Mouse (Mus musculus): ENCODE results near the gene Arf6.
"Not testable (repeated sequence)": the region's sequence is repeated elsewhere in the genome, so short reads cannot be mapped to it uniquely, and the experiment has no call there.

The Arf6 gene

DNA sequence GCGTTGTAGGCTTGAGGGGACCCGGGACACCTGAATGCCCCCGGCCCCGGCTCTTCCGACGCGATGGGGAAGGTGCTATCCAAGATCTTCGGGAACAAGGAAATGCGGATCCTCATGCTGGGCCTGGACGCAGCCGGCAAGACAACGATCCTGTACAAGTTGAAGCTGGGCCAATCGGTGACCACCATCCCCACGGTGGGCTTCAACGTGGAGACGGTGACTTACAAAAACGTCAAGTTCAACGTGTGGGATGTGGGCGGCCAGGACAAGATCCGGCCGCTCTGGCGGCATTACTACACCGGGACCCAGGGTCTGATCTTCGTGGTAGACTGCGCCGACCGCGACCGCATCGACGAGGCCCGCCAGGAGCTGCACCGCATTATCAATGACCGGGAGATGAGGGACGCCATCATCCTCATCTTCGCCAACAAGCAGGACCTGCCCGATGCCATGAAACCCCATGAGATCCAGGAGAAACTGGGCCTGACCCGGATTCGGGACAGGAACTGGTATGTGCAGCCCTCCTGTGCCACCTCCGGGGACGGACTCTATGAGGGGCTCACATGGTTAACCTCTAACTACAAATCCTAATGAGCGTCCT is 881 bp downstream of the Arf6 start:
- CTCF ChIA-PET, result no interaction called here

DNA sequence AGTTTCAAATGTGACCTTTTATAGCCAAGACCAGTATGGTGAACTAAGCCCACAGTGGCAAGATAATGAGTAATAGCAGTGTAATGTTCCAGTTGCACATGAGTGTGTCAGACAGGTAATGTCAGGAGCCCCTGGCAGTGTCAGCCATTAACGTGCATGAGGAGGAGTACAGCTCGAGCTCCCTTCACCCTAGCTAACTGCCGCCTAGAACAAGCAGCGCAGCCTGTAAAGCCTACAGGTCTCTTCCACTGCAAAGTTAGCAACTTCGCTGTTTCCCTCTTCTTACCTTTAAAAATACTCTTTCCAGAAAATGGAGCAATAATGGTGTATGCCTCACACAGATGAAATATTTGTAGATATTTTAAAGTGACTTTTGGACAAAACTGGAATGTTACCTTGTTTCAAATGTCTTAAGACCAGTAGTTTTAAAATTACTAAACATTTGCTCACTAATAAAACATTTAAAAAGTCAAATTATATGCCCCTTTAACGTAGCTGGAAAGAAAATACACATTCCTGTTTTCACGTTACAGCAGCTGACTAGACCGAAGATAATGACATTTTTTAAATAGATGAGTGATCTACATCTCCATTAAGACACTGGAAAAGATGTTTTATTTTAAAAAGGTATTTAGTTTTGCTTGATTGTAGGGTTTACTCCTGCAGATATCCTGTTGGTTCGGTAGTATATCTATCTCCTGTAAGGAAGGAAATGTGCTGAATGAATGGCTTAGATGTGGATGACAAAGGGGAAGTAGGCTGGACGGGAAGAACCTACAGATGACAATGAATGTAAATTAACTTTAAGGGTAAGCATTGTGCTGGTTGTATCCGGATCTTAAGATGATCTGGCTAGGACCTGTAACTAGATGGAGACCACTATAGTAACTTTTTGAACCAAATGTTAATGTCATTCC is 2.2 kb downstream of the Arf6 start:
- CTCF ChIA-PET, result interaction anchor here (0.7 kb wide), 1 partner anchor 142 kb away, joined by 10 read pairs; no protein-coding TSS in a partner anchor

DNA sequence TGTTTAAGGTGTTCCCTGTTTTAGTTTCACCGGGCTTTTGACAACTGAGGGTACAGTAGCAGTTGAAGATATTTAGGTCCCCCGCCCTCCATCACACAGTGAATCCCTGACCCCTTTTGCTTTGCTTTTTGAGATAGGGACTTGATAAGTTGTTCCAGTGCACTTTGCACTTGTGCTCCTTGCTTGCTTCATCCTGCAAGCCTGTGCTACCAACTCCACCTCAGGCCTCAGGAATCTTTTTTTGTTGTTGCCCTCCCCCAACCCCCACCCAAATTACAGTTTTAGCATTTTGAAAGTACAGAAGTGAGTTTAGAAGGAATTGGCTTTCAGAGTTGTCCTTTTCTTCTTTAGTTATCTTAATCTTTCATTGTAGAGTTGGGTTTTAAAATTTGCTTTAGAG is 4.2 kb downstream of the Arf6 start:
- CTCF ChIA-PET, result no interaction called here

DNA sequence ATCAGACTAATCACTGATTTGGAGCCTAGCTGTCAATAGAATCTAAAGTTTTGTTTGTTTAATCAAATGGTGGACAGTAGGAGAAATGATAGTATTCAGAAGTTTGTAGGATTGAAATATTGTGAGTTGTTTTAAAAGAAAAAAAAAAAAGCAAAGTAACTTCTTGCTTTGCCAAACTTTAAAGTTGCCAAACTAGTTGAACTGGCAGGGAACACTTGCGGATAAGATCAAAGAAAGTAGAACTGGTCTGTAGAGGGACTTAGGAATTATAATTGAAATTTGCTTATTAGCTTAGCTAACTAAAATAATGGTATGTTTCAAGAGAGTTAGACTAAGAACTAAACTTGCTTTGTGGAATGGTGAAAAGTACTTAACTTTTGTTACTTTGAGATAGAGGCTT is 5.2 kb downstream of the Arf6 start:
- CTCF ChIA-PET, result interaction anchor here (0.7 kb wide), 3 partner anchors 8 to 614 kb away, joined by 3 to 5 read pairs (median 4); no protein-coding TSS in a partner anchor

DNA sequence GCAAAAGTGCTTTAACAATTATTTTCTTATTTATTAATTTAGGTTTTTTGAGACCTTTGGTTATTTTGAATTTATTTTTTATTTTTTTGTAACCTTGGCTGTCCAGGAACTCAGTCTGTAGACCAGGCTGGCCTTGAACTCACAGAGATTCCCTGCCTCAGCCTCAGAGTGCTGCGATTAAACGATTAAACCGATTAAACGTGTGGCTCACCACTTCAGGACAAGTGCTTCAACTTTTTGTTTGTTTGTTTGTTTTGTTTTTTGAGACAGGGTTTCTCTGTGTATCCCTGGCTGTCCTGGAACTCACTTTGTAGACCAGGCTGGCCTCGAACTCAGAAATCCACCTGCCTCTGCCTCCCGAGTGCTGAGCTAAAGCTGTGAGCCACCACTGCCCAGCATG is 5.7 kb downstream of the Arf6 start:
- CTCF ChIA-PET, result not testable (repeated sequence)

DNA sequence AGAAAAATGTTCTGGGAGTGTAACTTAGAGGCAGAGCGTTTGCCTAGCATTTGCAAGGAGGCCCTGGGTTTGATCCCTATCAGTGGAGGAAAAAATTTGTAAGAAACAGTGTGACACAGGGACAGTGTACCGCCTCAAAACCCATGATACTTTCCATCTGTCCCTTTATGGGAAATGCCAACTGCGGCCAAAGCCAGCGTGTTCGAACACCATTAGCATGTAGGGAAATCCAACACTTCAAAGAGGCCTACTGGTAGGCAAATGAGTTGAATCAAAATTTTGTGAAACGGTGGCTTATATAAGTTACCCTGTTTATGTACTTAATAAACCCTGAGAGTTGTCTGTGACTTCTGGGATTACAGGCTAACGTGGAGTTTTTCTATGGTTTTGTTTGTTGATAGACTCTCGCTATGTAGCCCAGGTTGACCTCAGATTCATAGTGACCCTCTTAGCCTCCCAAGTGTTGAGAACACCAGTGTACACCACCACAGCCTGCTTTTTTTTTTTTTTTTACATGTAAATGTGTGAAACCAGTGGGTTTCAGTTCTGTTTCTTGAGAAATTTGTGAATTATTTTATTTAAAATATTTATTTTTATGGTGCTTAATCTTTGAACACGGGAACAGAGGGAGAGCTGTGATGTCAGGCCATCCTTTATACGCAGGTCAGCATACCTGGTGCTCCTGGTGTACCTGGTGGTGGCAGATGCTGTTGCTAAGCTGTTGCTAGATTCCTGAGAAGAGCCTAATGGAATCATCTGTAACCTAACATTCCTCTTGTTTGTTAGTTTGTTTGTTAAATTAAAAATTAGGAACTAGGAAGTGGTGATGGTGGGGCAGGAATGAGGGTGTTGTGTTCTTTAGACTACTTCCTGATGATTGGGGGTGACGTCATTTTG is 6.9 kb downstream of the Arf6 start:
- CTCF ChIA-PET, result no interaction called here

DNA sequence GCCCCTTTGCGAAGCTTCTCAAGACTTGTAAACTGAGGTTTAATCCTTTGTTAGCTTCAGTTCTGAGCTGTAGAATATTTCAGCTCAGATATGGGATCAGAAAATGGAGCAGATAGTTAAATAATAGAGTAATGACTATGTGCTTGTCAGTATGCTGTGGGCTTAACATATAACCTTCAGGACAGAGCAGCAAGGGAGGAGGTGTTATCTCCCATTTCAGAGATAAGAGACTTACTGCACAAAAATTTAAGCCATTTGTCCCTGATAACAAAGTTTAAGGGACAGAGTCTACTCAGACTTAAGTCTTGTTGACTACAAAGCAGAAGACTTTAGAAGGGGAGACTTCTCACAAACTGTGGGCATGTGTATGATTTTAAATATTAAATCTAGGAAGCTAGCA is 10.9 kb downstream of the Arf6 start:
- CTCF ChIA-PET, result no interaction called here

DNA sequence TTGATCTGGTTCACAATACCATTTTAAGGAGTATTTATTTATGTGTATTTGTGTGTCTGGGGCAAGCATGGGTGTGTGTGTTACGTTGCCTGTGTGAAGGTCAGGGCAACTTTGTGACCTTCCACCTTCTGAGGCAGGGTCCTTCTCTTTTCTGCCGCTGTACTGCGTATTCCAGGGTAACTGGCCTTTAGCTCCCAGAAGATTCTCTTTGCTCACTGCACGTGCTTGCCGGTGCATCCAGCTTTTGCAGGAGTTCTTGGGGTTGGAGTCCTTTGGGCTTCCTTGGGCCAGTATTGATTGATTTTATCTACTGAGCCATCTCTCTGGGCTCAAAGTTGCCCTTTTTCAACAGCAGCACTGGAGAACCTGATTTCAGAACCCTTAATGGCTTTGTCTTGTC is 12.7 kb downstream of the Arf6 start:
- CTCF ChIA-PET, result no interaction called here

DNA sequence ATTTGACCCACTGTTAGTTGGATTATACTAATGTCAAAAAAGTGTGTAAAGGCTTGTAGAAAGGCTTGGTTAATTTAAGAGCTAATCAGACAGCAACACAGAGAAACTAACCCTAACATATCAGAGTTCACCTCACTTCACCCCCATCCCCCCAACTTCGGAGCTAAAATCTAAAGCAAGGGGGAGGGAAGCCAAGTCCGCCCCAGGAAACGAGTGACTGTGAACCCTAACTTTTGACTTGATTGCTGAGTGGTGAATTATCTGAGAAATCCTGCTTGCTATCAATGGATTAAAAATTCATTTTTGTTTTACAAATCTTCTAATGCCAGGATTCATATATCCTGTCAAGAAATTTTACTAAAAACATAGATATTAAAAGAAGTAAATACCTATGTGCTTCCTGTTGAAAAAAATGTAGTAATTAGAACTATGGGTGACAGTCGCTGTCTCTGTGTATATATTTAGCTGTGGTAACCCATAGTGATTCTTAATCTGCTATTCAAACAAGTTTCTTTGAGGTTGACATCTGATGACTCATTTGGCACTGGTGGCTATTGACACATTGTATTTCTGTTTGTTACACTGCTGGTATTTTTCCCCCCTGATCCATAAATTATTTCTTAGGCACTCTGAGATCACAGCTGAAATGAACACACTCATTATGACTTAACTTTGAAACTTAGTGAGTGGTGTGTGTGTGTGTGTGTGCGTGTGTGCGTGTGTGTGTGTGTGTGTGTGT is 13.8 kb downstream of the Arf6 start:
- CTCF ChIA-PET, result interaction anchor here (0.6 to 2.0 kb wide), 6 partner anchors 9 to 89 kb away, joined by 3 to 14 read pairs (median 10); no protein-coding TSS in a partner anchor

DNA sequence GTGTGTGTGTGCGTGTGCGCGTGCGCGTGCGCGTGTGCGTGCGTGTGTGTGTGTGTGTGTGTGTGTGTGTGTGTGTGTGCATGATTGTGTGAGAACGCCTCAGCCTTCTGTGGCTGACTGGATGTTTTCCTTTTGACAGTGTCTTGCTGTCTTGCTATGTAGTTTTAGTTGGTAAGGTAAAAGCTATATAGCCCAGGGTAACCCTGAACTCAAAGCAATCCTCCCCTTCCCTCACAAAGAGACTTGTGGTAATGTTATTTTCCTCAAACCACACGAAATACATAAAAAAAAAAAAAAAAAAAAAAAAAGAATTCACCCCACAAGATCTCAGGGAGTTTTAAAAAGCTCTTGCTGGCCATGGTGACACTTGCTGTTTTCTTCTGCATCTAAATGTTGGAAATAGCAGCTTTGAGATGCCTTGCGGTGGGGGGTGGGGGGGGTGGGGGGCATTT is 14.4 kb downstream of the Arf6 start:
- CTCF ChIA-PET, result interaction anchor here (0.6 to 2.0 kb wide), 5 partner anchors 11 to 225 kb away, joined by 3 to 14 read pairs (median 10); no protein-coding TSS in a partner anchor

DNA sequence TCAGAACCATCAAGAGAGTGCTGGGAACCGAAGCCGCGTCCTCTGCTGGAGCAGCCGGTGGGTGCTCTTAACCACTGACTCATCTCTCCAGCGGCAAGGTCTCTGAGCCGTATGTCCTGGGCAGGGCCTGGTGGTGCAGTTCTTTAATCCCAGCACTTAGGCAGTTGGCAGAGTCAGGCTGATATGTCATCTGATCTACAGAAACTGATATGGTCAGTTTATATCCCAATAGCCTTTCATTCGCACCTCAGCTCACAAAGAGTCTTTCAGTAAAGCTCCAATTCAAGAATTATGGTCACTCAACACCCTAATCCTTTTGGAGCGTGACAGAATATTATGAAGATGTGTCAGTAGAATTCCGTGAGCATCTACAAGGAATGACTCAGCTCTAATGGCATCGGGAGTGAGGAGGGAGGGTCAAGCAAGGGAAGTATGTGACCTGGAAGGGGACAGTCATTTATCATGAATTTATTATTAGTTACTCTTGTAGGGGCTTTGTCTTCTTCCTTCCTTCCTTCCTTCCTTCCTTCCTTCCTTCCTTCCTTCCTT is 16.4 kb downstream of the Arf6 start:
- CTCF ChIA-PET, result no interaction called here

DNA sequence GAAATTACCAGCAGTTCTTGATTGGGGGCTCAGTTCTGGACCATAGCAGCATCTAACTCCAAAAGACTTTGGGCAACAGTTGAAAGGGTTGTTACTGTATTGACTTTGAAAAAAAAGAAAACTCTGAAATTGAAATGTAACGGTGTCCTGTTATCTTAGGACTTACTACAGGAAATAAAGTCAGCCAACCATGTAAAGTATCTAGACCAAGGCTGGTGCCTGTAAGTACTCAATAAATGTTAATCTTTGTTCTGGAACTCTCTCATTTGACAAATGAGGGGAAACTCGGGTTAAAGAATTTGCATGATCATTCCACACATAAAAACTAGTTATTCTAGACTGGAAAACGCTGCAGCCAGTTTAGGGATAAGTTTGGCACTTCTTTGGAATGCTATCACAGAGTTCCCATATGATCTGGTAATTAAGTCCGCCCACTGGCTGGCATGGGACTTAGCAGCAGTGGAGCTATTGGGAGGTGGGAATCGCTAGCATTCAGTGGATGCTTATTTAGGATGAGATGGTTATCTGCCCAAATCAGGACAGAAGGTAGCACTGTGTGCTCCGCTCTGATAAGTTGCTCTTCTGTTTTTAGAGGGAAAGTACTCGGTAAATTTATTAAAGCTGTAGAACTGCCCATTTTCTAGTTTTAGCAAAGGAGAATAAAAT is 17.5 kb downstream of the Arf6 start:
- CTCF ChIA-PET, result interaction anchor here (0.6 kb wide), 2 partner anchors 47 to 57 kb away, joined by 3 to 27 read pairs; no protein-coding TSS in a partner anchor

DNA sequence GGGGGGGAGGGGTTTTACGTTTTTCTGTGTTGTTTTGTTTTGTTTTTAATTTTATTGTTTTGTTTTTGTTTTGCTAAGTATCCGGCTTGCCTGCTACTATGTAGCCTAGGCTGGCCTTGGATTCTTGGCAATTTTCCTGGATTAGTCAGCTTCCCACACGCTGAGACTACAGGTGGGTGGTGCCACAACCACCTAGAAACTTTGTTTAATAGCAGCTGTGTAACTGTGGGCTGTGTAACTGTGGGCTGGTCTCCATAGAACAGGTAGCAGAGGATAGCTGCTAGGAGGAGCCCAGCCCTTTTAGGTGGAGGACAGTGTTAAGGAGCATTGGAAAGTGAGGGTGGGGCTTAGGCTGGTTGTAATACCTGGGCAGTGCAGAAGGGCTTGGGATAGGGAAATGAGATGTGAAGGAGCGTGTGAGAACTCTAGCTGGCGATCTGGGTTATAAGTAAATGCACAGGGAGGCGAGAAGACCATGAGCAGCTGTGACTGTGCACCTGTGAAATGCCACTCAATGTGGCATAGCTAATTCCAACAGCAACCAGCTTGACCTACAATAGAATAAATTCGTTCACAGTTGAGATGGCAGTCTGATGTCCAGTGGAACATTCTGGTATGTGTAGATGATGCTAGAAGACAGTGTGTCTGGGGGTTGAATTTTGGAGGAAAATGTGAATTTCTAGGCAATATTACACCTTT is 18.2 kb downstream of the Arf6 start:
- CTCF ChIA-PET, result interaction anchor here (0.6 to 0.7 kb wide), 2 partner anchors 46 to 63 kb away, joined by 3 read pairs; no protein-coding TSS in a partner anchor

DNA sequence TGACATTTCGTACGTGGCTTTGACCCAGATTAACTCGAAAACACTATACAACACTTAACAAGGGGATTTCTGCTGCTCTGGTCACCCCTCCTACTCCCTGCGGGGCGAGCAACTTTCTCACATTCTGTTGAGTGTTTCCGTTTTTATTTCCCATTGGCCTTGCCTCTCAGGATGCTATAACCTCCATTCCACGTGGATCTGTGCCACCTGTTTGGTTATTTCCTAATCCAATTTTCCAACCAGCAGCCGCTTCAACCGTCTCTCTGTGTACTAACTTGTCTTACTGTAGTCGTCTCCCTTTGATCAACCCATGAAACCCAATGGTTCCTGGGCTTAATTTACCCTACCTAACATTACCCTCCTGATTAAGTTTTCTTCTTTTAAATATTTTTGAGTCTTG is 21.1 kb downstream of the Arf6 start:
- CTCF ChIA-PET, result no interaction called here

DNA sequence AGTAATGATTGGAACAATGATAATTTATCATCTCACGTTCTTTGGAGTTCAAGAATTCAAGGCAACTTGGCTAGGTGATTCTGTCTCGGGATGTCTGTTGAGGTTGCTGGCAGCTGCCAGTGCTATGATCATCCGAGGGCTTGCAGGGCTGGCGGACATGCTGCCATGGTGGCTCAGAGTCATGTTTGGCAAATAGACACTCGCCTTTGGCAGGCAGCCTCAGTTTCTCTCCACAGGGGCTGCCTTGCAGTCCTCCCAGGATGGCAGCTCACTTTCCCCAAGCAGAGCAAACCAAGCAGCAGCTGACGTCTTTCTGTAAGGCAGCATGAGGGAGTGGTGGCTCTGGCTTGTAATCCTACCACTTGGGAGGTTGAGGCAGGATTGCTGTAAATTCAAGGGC is 22.5 kb downstream of the Arf6 start:
- CTCF ChIA-PET, result no interaction called here

DNA sequence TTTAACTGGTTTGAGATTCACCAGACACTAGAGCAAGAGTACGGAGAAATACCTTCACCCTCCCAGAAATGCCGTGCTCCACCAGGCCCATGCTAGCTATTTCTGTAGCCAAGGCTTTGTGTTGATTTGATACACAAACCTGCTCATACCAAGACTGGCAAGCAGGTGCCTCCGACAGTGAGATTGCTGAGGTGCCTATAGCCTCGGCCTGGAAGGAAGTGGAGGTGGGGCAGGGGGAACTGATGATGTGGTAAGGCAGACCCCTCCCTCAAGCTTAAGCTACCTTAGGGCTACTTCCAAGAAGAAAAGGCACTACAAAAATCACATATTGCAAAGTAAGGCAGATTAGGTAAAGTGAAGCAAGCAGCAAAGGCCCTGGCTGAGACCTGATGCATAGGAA is 28.4 kb downstream of the Arf6 start:
- CTCF ChIA-PET, result no interaction called here

DNA sequence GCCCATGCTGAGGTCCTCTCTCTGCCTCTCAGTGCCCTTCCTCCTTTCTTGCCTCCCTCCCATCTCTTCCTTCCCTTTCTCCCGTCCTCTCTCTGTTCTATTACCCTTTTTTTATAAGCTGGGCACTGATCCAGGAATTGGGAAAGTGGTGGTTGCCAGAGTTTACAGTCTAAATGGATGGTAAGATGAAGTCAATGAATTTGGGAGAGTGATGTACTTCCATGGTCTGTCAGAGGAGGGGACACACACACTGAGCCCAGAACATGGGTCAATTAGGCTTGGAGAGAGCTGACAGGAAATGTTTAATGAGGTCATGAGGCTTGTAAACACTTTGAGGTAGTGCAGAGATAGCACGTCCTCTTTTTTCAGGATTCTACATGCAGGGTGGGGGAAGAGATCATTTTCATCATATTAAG is 28.9 kb downstream of the Arf6 start:
- CTCF ChIA-PET, result interaction anchor here (0.5 kb wide), 1 partner anchor 42 kb away, joined by 3 read pairs; no protein-coding TSS in a partner anchor

DNA sequence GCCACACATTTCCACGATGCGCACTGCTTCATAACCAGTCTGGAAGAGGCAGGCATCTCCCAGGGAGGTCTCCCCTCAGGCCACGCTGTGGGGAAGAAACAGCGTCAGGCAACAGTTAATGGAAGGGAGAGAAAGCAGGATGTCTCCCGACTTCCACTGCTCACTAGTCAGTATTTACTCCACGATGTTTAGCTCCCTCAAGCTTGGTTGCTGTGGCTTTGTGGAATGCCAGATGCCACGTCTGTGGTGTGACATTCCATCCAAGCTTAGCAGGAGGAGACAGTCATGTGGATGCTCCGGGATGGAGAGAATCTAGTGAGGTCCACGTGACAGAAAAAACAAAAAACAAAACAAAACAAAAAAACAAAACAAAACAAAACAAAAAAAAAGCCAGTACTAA is 30.1 kb downstream of the Arf6 start:
- CTCF ChIA-PET, result interaction anchor here (0.7 kb wide), 1 partner anchor 257 kb away, joined by 20 read pairs; no protein-coding TSS in a partner anchor

DNA sequence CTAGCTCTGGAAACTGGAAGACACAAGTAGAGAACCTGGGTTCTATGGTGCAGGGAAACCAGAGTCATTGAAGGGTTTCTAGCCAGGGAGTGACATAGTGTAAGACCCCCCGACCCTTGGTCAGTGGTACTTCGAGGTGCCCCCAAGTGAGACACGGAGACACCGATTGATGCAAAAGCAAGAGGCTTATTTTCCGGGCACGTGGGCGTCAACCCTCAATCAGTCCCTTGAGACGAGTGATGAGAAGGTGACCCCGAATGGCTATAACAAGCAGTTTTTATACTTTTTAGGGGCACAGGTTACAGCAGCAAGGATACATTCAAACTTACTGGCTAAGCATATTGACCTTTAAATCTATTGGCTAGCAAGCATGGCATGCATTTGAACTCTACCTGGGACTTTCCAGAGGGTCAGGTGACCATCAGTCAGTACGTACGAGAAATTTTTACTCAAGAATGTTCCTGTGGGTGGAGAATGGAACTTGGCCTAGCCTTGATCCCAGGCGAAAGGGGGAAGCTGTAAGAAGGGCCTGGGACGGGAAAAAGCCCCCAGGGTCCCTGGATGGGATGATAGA is 30.7 kb downstream of the Arf6 start:
- CTCF ChIA-PET, result no interaction called here
